Mouse (Mus musculus) lung, postnatal 0 days (tissue): Measurements from ENCODE around the gene Sgms1. TPM values are rescaled to one million over a fixed set of nuclear protein-coding genes. Genes with fewer than 3 reads are reported as not detected.

ENCODE experiments used
- ATAC-seq: fragments of 200-750 bp; cut with Nextera tagmentation; 2 replicates; pipeline ENCODE4 v1.8.0; 2017; ENCODE audit warnings: moderate library complexity
- DNase-seq: peaks from one replicate; pipeline ENCODE4 v3.0.0-alpha.2; 2016; ENCODE audit warnings: low spot score
- H3K27ac ChIP-seq: fragments of 300-500 bp; sonication (generic); 2 replicates; pipeline ENCODE4 v1.5.1; 2014; ENCODE audit warnings: antibody characterized with exemption, mild to moderate bottlenecking, low read length, mixed read lengths
- H3K27me3 ChIP-seq: fragments of 300-500 bp; sonication (generic); replicated peaks from 2 replicates; pipeline ENCODE4 v1.6.1; 2014; ENCODE audit warnings: low read length, mixed read lengths; ENCODE audit not compliant: insufficient read depth
- H3K36me3 ChIP-seq: fragments of 300-500 bp; sonication (generic); 2 replicates; pipeline ENCODE4 v1.6.1; 2014; ENCODE audit warnings: low read length, mixed read lengths; ENCODE audit not compliant: insufficient read depth
- H3K4me1 ChIP-seq: fragments of 300-500 bp; sonication (generic); 2 replicates; pipeline ENCODE4 v1.6.1; 2014; ENCODE audit warnings: antibody characterized with exemption, low read depth, low read length, mixed read lengths; ENCODE audit not compliant: insufficient read depth
- H3K4me2 ChIP-seq: fragments of 300-500 bp; sonication (generic); replicated peaks from 2 replicates; pipeline ENCODE4 v1.6.1; 2014; ENCODE audit warnings: low read depth, mild to moderate bottlenecking, low read length, moderate library complexity, mixed read lengths
- H3K4me3 ChIP-seq: fragments of 300-500 bp; sonication (generic); 2 replicates; pipeline ENCODE4 v1.5.1; 2014; ENCODE audit warnings: low read depth, low read length
- H3K9ac ChIP-seq: fragments of 300-500 bp; sonication (generic); replicated peaks from 2 replicates; pipeline ENCODE4 v1.6.1; 2014; ENCODE audit warnings: low read depth, mild to moderate bottlenecking
- H3K9me3 ChIP-seq: fragments of 300-500 bp; sonication (generic); 2 replicates; pipeline ENCODE4 v1.6.1; 2016; ENCODE audit warnings: low read length, mixed read lengths
- CTCF ChIP-seq: IDR thresholded peaks from 2 replicates; pipeline ENCODE4 v1.5.1; 2016; ENCODE audit warnings: antibody characterized with exemption, mild to moderate bottlenecking
- EP300 ChIP-seq: IDR thresholded peaks from 2 replicates; pipeline ENCODE4 v1.6.1; 2016; ENCODE audit warnings: antibody characterized with exemption, mild to moderate bottlenecking, control low read depth
- WGBS: fragments of 180-500 bp; shearing (Covaris S2); extraction: QIAGEN DNeasy Blood & Tissue Kit; methylation state at CpG from one replicate; pipeline ENCODE4 v1.1.7; 2014; 5-methylcytosine and 5-hydroxymethylcytosine counted together
- polyA plus RNA-seq: library from polyadenylated mRNA; unstranded; fragments of >200 nt; fragmentation: Nextera tagmentation; extraction: Ambion mirVana; gene quantifications from 2 replicates; pipeline ENCODE4 v1.2.1, GENCODE M21; 2015

Sgms1 gene
- polyA plus RNA-seq, result 59.3 and 74.9 TPM in 2 replicates

- under 1% methylated on average over 62 of the region's 68 CpGs for WGBS
- Histone ChIP-seq H3K9me3 (no peaks in the 10 kb centered on the region), H3K36me3 (no peaks in the 10 kb centered on the region), H3K9ac (peak within 1 kb of the TSS; percentile 86), H3K4me1 (peaks cover 8% of the 10 kb centered on the region; the same call in 1 of the 2 replicates), H3K27me3 (no peaks in the 10 kb centered on the region), H3K27ac (peak within 1 kb of the TSS; percentile 95), H3K4me2 (peak within 1 kb of the TSS; percentile 98), H3K4me3 (peak within 1 kb of the TSS; percentile 92)
- peak; percentile 93 for ATAC-seq
- DNase-seq, result peak; percentile 97
- TF ChIP-seq CTCF, result no peak
Observed at GRCm38 (mm10) chr19:32389001-32389871, at the start of gene Sgms1. Gene Sgms1, minus strand, starts transcription at chr19:32389714.

GRCm38 (mm10) chr19:32425856-32426255 is 36.3 kb upstream of the Sgms1 start:
- no peak for ATAC-seq
- H3K4me3 ChIP-seq, result no peak overlapping the region

GRCm38 (mm10) chr19:32424706-32425105 is 35.2 kb upstream of the Sgms1 start:
- no peak for ATAC-seq
- Histone ChIP-seq H3K4me1 (no peaks in the 10 kb centered on the region), H3K27ac (no peak overlapping the region), H3K9ac (no peak overlapping the region), H3K36me3 (no peaks in the 10 kb centered on the region), H3K4me2 (no peak overlapping the region), H3K9me3 (no peaks in the 10 kb centered on the region), H3K27me3 (no peaks in the 10 kb centered on the region), H3K4me3 (no peak overlapping the region)
- DNase-seq, result no peak
- WGBS, result 89% methylated on average over 3 of the region's 3 CpGs
- no peak for TF ChIP-seq CTCF

More at GRCm38 (mm10) chr19:32425856-32426255, 36.3 kb upstream of the Sgms1 start:
- no peaks in the 10 kb centered on the region for H3K27me3 ChIP-seq
- DNase-seq, result no peak
- no peaks in the 10 kb centered on the region for H3K4me1 ChIP-seq
- H3K9ac ChIP-seq, result no peak overlapping the region
- no peak overlapping the region for H3K4me2 ChIP-seq
- TF ChIP-seq CTCF (no peak), EP300 (no peak)
- 85% methylated on average over 3 of the region's 3 CpGs for WGBS
- no peaks in the 10 kb centered on the region for H3K9me3 ChIP-seq
- no peaks in the 10 kb centered on the region for H3K36me3 ChIP-seq
- H3K27ac ChIP-seq, result no peak overlapping the region

GRCm38 (mm10) chr19:32419069-32419468 is 29.6 kb upstream of the Sgms1 start:
- ATAC-seq, result no peak
- Histone ChIP-seq H3K4me3 (no peak overlapping the region), H3K27me3 (no peaks in the 10 kb centered on the region), H3K4me1 (no peaks in the 10 kb centered on the region), H3K36me3 (no peaks in the 10 kb centered on the region), H3K9ac (no peak overlapping the region), H3K27ac (no peak overlapping the region), H3K9me3 (no peaks in the 10 kb centered on the region), H3K4me2 (no peak overlapping the region)
- no peak for DNase-seq
- WGBS, result 63% methylated on average over 3 of the region's 3 CpGs
- TF ChIP-seq EP300, result no peak
- TF ChIP-seq CTCF, result no peak

- DNase-seq (no peak), ATAC-seq (no peak)
- Histone ChIP-seq H3K4me3 (no peak overlapping the region), H3K9ac (no peak overlapping the region), H3K27me3 (no peaks in the 10 kb centered on the region), H3K4me1 (no peaks in the 10 kb centered on the region), H3K36me3 (no peaks in the 10 kb centered on the region), H3K4me2 (no peak overlapping the region), H3K9me3 (no peaks in the 10 kb centered on the region), H3K27ac (no peak overlapping the region)
- TF ChIP-seq CTCF (no peak), EP300 (no peak)
- 74% methylated on average over 7 of the region's 7 CpGs for WGBS
Observed at GRCm38 (mm10) chr19:32416692-32417317, 27.3 kb upstream of the Sgms1 start.

- Histone ChIP-seq H3K4me3 (no peak overlapping the region), H3K4me2 (no peak overlapping the region), H3K27me3 (no peaks in the 10 kb centered on the region), H3K9me3 (no peaks in the 10 kb centered on the region), H3K4me1 (no peaks in the 10 kb centered on the region; the same call in 1 of the 2 replicates), H3K9ac (no peak overlapping the region), H3K27ac (no peak overlapping the region), H3K36me3 (no peaks in the 10 kb centered on the region)
- TF ChIP-seq EP300 (peak; percentile 48; the same call in 1 of the 2 replicates), CTCF (no peak)
- ATAC-seq, result no peak
- WGBS, result 43% methylated on average over 8 of the region's 8 CpGs
- DNase-seq, result peak; percentile 30
Observed at GRCm38 (mm10) chr19:32409603-32410360, 20.3 kb upstream of the Sgms1 start.
